Mouse (Mus musculus) MEL (cell line): ENCODE data around the gene Dnajb6. TPM values are rescaled to one million over a fixed set of nuclear protein-coding genes. Genes with fewer than 3 reads are reported as not detected.
A peak's percentile ranks its signal among the peaks of the same experiment; 100 is the strongest.

ENCODE experiments used
- DNase-seq: peaks from one replicate; pipeline ENCODE4 v3.0.0; 2011; ENCODE audit warnings: low read depth, low spot score
- H3K27ac ChIP-seq: 2 replicates; pipeline ENCODE4 v1.5.1; 2012; ENCODE audit warnings: low read depth, mild to moderate bottlenecking, control low read depth, low read length, moderate library complexity; ENCODE audit not compliant: control insufficient read depth
- H3K27me3 ChIP-seq, 2 experiments: fragments of 150-350 bp in 1 of 2; sonication (generic) in 1 of 2; 2 replicates each; pipeline ENCODE4 v1.6.1; 2012; ENCODE audit warnings: low read length in 2 of 2, mild to moderate bottlenecking in 2 of 2, improper control_type of control experiment in 1 of 2, moderate library complexity in 1 of 2; ENCODE audit not compliant: insufficient read depth in 2 of 2, control insufficient read depth in 1 of 2
- H3K36me3 ChIP-seq, 2 experiments: 2 replicates each; pipeline ENCODE4 v1.6.1; 2012 to 2014; ENCODE audit warnings: low read length in 2 of 2, improper control_type of control experiment in 1 of 2, inconsistent platforms in 1 of 2, mild to moderate bottlenecking in 1 of 2; ENCODE audit not compliant: insufficient read depth in 2 of 2, control insufficient read depth in 1 of 2
- H3K4me1 ChIP-seq, 2 experiments: fragments of 150-350 bp in 1 of 2; sonication (generic) in 1 of 2; 2 replicates each; pipeline ENCODE4 v1.6.1; 2012; ENCODE audit warnings: low read length in 2 of 2, improper control_type of control experiment in 1 of 2, mild to moderate bottlenecking in 1 of 2; ENCODE audit not compliant: insufficient read depth in 2 of 2, control insufficient read depth in 1 of 2
- H3K4me3 ChIP-seq, 2 experiments: fragments of 150-350 bp in 1 of 2; sonication (generic) in 1 of 2; 2 replicates each; pipeline ENCODE4 v1.5.1; 2012; ENCODE audit warnings: low read depth in 2 of 2, low read length in 2 of 2, mild to moderate bottlenecking in 2 of 2, moderate library complexity in 2 of 2, control low read depth in 1 of 2, improper control_type of control experiment in 1 of 2; ENCODE audit not compliant: control insufficient read depth in 1 of 2, insufficient read depth in 1 of 2
- H3K79me2 ChIP-seq: 2 replicates; pipeline ENCODE4 v1.6.1; 2012; ENCODE audit warnings: mild to moderate bottlenecking, low read length, moderate library complexity; ENCODE audit not compliant: control insufficient read depth, poor library complexity, insufficient read depth
- H3K9ac ChIP-seq: 2 replicates; pipeline ENCODE4 v1.6.1; 2012; ENCODE audit warnings: low read depth, mild to moderate bottlenecking, control low read depth, low read length, moderate library complexity; ENCODE audit not compliant: control insufficient read depth, poor library complexity, severe bottlenecking
- H3K9me3 ChIP-seq: fragments of 150-350 bp; sonication (generic); replicated peaks from 2 replicates; pipeline ENCODE4 v1.6.1; 2012; ENCODE audit warnings: mild to moderate bottlenecking, low read length, improper control_type of control experiment, moderate library complexity; ENCODE audit not compliant: insufficient read depth
- CHD1 ChIP-seq: IDR thresholded peaks from 2 replicates; pipeline ENCODE4 v1.6.1; 2012; ENCODE audit warnings: low read depth, mild to moderate bottlenecking, inconsistent platforms, low read length, improper control_type of control experiment
- CHD2 ChIP-seq: IDR thresholded peaks from 2 replicates; pipeline ENCODE4 v1.6.1; 2011; ENCODE audit warnings: low read length, improper control_type of control experiment
- CTCF ChIP-seq, 3 experiments: IDR thresholded peaks in 2 of 3; conservative IDR thresholded peaks in 1 of 3; 2 replicates each; pipeline ENCODE4 v1.5.1; 2011 to 2012; ENCODE audit warnings: low read length in 3 of 3, low read depth in 2 of 3, mild to moderate bottlenecking in 2 of 3, improper control_type of control experiment in 1 of 3, inconsistent platforms in 1 of 3, mixed read lengths in 1 of 3, moderate library complexity in 1 of 3; ENCODE audit not compliant: control insufficient read depth in 1 of 3, insufficient read depth in 1 of 3, poor library complexity in 1 of 3, severe bottlenecking in 1 of 3
- KAT2A ChIP-seq: conservative IDR thresholded peaks from 2 replicates; pipeline ENCODE4 v1.6.1; 2012; ENCODE audit warnings: low read depth, low read length, improper control_type of control experiment, inconsistent platforms
- MAX ChIP-seq: IDR thresholded peaks from 2 replicates; pipeline ENCODE4 v1.6.1; 2011; ENCODE audit warnings: low read length, improper control_type of control experiment
- MYC ChIP-seq: IDR thresholded peaks from 2 replicates; pipeline ENCODE4 v1.6.1; 2011; ENCODE audit warnings: low read depth, mild to moderate bottlenecking, low read length, improper control_type of control experiment, moderate library complexity
- NELFE ChIP-seq: IDR thresholded peaks from 2 replicates; pipeline ENCODE4 v1.6.1; 2011; ENCODE audit warnings: low read depth, low read length, improper control_type of control experiment
- NRF1 ChIP-seq: IDR thresholded peaks from 2 replicates; pipeline ENCODE4 v1.6.1; 2014; ENCODE audit warnings: low read depth, mild to moderate bottlenecking, inconsistent platforms, low read length, improper control_type of control experiment, moderate library complexity; ENCODE audit not compliant: poor library complexity, insufficient read depth, severe bottlenecking
- POLR2A ChIP-seq, 2 experiments: IDR thresholded peaks; 2 replicates each; pipeline ENCODE4 v1.6.1; 2011 to 2012; ENCODE audit warnings: low read length in 2 of 2, mild to moderate bottlenecking in 2 of 2, control low read depth in 1 of 2, improper control_type of control experiment in 1 of 2, low read depth in 1 of 2, moderate library complexity in 1 of 2; ENCODE audit not compliant: control insufficient read depth in 1 of 2, insufficient read depth in 1 of 2, poor library complexity in 1 of 2
- POLR2AphosphoS2 ChIP-seq: IDR thresholded peaks from 2 replicates; pipeline ENCODE4 v1.6.1; 2011; ENCODE audit warnings: low read length, improper control_type of control experiment
- RAD21 ChIP-seq: IDR thresholded peaks from 2 replicates; pipeline ENCODE4 v1.6.1; 2011; ENCODE audit warnings: mild to moderate bottlenecking, low read depth, low read length, improper control_type of control experiment
- SMC3 ChIP-seq: IDR thresholded peaks from 2 replicates; pipeline ENCODE4 v1.6.1; 2011; ENCODE audit warnings: low read depth, low read length, improper control_type of control experiment
- UBTF ChIP-seq: IDR thresholded peaks from 2 replicates; pipeline ENCODE4 v1.6.1; 2012; ENCODE audit warnings: low read depth, mild to moderate bottlenecking, inconsistent platforms, low read length, improper control_type of control experiment, moderate library complexity, borderline replicate concordance; ENCODE audit not compliant: insufficient read depth
- USF1 ChIP-seq: IDR thresholded peaks from 2 replicates; pipeline ENCODE4 v1.6.1; 2014; ENCODE audit warnings: low read depth, mild to moderate bottlenecking, inconsistent platforms, low read length, improper control_type of control experiment, moderate library complexity
- ZC3H11A ChIP-seq: IDR thresholded peaks from 2 replicates; pipeline ENCODE4 v1.6.1; 2012; ENCODE audit warnings: low read depth, mild to moderate bottlenecking, inconsistent platforms, low read length, improper control_type of control experiment
- polyA plus RNA-seq, 2 experiments: library from polyadenylated mRNA; stranded (reverse) in 1 of 2; unstranded in 1 of 2; fragments of >175 nt in 1 of 2; fragments of >200 nt in 1 of 2; gene quantifications; 2 replicates each; pipeline versions ENCODE4 v1.2.1 to v1.2.4; 2012; ENCODE audit warnings: low replicate concordance in 2 of 2, low read depth in 1 of 2; ENCODE audit not compliant: insufficient read length in 2 of 2, insufficient read depth in 1 of 2, missing spikeins in 1 of 2
- total RNA-seq: library from RNA; depleted of rRNA; stranded (reverse); fragments of 300-350 nt; gene quantifications from 2 replicates; pipeline ENCODE4 v1.2.3, GENCODE M21; 2012

Gene Dnajb6
- total and polyA plus RNA-seq, 3 experiments = 131 to 157 TPM; not detected in 1

- H3K27me3 ChIP-seq = no peaks in the 10 kb centered on the region
- no peak overlapping the region for H3K9ac ChIP-seq
- peak; percentile 33 for DNase-seq
- peaks cover 0 to 3% of the 10 kb centered on the region in 2 experiments; a peak in 1 of 4 replicates for H3K4me1 ChIP-seq
- H3K36me3 ChIP-seq = no peaks in the 10 kb centered on the region; a peak in 1 of 4 replicates
- peak; percentile 41 for TF ChIP-seq RAD21
- TF ChIP-seq SMC3 = peak; percentile 35
- TF ChIP-seq CHD1 = no peak
- TF ChIP-seq USF1 = no peak
- no peak for TF ChIP-seq POLR2AphosphoS2
- 0 out of 2 replicates have a peak, but pooled peaks have one; percentile 4 for TF ChIP-seq ZC3H11A
- peak in 1 of 3 experiments; percentile 32; a peak in 1 of 6 replicates for TF ChIP-seq CTCF (IDR thresholded peaks at IDR 0.05 in 2 of 3, conservative IDR thresholded peaks at IDR 0.05 in 1 of 3; ENCODE audit: control insufficient read depth in 1 of 3, insufficient read depth in 1 of 3, low read depth in 2 of 3, low read length in 3 of 3, poor library complexity in 1 of 3, severe bottlenecking in 1 of 3)
- no peak for TF ChIP-seq KAT2A
- no peak for TF ChIP-seq NELFE
- H3K27ac ChIP-seq = no peak overlapping the region
- no peaks in the 10 kb centered on the region for H3K79me2 ChIP-seq
- H3K9me3 ChIP-seq = no peaks in the 10 kb centered on the region
- H3K4me3 ChIP-seq = no peak overlapping the region
Measured at GRCm38 (mm10) chr5:29688352-29688751, 47.1 kb upstream of the Dnajb6 start.

DNA sequence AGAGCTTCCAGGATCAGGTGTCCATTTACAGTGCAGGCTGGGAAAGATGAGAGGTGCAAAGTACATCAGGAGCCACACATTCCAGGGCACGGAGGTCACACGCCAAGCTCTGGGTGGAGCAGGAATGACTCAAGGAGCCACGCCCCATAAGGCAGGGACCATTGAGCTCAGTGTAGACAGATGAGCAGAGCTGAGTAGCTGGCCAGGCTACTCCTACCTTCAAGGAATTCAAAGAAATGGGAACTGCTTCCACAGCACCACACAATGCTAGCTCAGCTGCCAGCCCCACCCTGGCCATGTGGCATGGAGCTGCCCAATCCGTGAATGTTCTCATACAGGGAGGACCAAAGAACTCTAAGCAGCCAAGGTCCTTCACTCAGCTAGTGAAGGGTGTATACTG is 37.0 kb upstream of the Dnajb6 start:
- no peaks in the 10 kb centered on the region for H3K36me3 ChIP-seq
- no peaks in the 10 kb centered on the region for H3K9me3 ChIP-seq
- no peak overlapping the region for H3K27ac ChIP-seq
- TF ChIP-seq MAX (no peak), MYC (no peak)
- H3K79me2 ChIP-seq = no peaks in the 10 kb centered on the region
- H3K9ac ChIP-seq = no peak overlapping the region
- no peaks in the 10 kb centered on the region for H3K4me1 ChIP-seq
- H3K27me3 ChIP-seq = no peaks in the 10 kb centered on the region
- DNase-seq = no peak
- H3K4me3 ChIP-seq = no peak overlapping the region

DNA sequence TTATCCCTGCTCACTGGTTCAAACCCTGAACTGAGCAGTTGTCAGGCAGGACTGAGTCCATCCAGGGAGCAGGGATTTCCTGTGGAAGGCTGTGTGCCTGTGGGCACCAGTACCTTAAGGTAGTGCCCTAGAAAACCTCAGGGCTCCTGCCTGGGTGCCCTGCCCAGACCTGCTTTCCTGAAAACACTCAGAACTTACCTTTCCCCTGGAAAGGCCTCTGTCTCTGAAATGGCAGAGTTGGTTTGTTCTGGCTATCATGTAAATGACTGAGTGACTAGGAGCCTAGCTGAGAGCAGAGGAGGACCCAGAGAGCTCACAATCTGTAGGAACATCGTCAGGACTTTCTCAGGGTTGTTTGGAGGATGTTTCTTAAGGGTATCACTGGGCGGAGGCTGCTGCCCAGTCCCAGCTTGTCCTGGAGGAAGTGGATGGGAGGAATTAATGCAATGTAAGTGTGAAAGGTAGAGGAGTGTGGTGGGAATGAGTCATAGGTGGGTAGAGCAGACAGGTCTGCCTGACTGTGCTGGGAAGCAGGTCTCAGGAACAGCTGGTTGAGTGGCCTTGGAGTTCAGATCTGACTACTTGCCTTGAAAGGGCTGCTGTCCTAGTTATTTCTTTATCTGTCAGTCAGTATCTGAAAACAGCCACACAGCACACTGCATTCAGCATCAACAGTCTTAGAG is 35.8 kb upstream of the Dnajb6 start:
- Histone ChIP-seq H3K36me3 (no peaks in the 10 kb centered on the region), H3K79me2 (no peaks in the 10 kb centered on the region), H3K27ac (no peak overlapping the region), H3K9me3 (no peaks in the 10 kb centered on the region), H3K4me1 (no peaks in the 10 kb centered on the region), H3K9ac (no peak overlapping the region), H3K4me3 (no peak overlapping the region), H3K27me3 (no peaks in the 10 kb centered on the region)
- no peak for DNase-seq
- TF ChIP-seq SMC3 (no peak), POLR2A (IDR thresholded peaks at IDR 0.05; ENCODE audit: control insufficient read depth in 1 of 2, insufficient read depth in 1 of 2, low read depth in 1 of 2, low read length in 2 of 2, poor library complexity in 1 of 2) (no peak), NRF1 (no peak), NELFE (no peak), CHD2 (no peak), UBTF (no peak)
